Mouse (Mus musculus) layer of hippocampus, postnatal 10 days (tissue): ENCODE measurements at regions not wholly inside any gene's neighbourhood (a gene's known extent, or its start where the extent isn't known, plus 50 kb on each side); places are given as distances from the start of the nearest gene placed in this dataset.

Experiments
- DNase-seq, 2 experiments: peaks; one replicate each; pipeline ENCODE4 v3.0.0; 2021; ENCODE audit warnings: low spot score in 2 of 2

- no peak for DNase-seq
Measured at GRCm38 (mm10) chr13:47858946-47859345, 402.1 kb upstream of the Id4 start.

DNA sequence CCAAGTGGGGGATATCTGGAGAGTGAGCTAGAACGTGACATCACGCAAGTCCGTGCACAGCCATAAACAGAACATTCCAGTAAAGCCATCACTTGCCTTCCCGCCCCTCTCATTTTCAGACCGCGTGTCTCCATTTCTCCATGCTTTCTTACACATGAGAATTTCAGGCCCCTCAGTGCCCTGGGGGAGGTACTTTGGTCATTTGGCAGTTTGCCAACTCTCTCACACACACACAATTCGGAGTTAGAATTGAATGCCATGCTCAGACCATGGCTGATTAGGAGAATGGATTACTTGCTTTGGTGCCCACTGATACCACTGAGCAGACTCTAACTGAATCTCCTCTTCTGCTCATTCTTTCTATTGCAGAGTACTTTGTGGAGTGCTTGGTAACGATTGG, 400.7 kb upstream of the Id4 start:
- DNase-seq, result no peak

DNA sequence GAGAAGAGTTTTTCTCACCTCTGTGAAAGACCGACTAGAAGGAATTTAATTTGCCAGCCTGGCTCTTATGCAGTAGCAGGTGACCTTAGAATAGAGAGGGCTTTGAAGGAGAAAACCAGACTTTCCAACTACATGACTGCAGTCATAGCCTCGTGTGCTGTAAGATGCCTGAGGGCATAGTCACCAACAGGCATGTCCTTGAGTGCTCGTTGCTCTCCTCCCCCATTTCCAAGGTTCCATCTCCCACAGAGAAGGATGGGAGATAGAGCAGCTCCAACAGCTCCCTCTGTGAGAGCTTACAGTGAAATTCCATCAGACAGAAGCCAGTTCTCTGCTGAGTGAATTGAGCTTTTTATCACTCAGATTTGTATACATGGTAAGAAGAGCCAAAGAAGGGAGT, 398.1 kb upstream of the Id4 start:
- no peak for DNase-seq

DNA sequence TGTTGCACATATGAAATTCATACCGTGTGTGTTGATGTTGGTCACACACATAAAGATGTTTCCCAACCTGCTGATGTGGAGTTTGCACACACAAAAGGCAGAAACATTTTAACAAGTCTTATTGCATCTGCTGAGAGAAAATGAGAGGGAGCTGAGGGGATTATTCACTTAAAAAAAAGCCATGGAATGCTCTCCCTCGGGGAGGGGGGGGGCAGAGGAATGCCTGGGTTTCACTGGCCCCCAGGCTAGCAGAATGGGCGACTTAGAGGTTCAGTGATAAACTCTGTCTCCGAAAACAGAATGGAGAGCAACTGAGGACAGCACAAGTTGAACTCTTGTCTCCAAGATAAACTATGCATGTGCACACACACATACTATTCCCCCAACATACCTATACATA, 392.4 kb upstream of the Id4 start:
- DNase-seq, result no peak

GRCm38 (mm10) chr13:47869670-47870532, 391.1 kb upstream of the Id4 start:
- DNase-seq, result peak; percentile 16 to 30

- no peak for DNase-seq
Measured at GRCm38 (mm10) chr13:47872645-47873044, 388.4 kb upstream of the Id4 start.

- no peak for DNase-seq
Measured at GRCm38 (mm10) chr13:47892569-47892968, 368.5 kb upstream of the Id4 start.

GRCm38 (mm10) chr13:47894331-47894730, 366.7 kb upstream of the Id4 start:
- DNase-seq, result no peak

- peak in 1 of 2 experiments; percentile 33 for DNase-seq
Measured at GRCm38 (mm10) chr13:47895256-47895655, 365.8 kb upstream of the Id4 start.

- no peak for DNase-seq
Measured at GRCm38 (mm10) chr13:47896646-47897045, 364.4 kb upstream of the Id4 start.

DNA sequence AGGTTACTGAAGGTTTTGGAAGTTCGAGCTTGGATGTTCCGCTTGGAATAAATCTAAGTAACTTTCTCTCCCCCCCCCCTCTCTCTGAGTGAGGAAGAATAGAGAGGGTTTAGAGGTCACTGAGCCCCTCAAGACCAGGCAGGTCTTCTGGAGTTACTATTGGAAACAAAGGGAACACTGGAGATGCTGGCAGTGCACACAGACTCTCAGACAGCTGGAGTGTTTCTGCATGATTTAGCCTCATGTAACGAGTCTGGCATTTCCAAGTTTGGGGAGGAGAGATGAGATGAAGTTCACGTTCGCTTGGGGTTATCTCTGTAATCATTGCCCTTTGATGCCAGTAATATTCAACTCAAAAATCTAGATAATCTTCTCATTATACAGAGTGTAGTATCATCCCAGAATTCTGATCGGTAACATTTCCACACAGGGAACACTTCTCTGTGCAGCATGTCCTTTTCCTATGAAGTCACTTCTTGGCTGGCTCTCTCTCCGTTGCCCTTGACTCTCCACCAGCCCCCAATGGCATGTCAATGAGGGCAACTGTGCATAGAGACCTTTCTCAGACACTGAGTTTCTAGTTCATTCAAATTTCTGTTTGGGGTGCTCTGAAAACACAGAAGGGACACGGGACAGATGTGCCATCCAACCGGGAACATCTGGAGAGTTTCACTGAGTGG, 351.0 kb upstream of the Id4 start:
- DNase-seq, result peak in 1 of 2 experiments; percentile 32

- DNase-seq, result peak in 1 of 2 experiments; percentile 20
Measured at GRCm38 (mm10) chr13:47910531-47910910, 350.5 kb upstream of the Id4 start.

DNA sequence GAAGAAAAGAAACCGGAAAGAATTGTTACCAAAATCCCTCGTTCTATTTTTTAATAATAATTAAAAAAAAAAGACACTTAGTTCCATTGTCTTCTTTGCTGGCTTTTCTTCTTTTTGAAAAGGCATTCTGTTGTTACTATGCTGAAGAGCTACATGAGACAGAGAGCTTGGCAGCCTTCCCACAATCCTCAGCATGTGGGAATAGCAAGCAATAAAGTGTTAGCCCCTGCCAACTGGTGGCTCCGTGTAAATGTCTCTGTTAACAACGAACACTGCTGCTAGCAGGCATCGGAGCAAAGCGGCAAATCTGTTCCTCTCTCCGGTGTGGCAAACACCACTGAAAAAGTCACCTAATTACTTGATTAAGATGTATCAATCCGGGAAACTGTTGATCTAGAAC, 344.6 kb upstream of the Id4 start:
- peak; percentile 66 to 75 for DNase-seq

DNA sequence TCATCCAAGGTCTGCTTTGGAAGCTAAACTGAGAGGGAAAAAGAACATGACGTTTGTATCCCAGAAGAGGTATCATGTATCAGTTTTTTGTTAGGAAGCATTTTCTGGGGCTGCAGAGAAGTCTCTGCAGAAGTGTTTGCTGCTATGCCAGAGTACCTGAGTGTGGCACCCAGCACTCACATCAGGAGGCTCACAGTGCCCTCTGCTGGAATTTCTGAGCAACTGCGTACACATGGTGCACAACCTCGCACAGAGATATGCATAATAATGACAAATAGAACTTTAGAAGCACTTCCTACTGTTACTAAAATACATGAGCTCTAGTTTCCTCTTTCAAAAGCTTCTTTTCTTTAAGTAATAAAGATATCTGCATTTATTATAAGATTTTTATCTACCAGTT, 343.7 kb upstream of the Id4 start:
- no peak for DNase-seq

DNA sequence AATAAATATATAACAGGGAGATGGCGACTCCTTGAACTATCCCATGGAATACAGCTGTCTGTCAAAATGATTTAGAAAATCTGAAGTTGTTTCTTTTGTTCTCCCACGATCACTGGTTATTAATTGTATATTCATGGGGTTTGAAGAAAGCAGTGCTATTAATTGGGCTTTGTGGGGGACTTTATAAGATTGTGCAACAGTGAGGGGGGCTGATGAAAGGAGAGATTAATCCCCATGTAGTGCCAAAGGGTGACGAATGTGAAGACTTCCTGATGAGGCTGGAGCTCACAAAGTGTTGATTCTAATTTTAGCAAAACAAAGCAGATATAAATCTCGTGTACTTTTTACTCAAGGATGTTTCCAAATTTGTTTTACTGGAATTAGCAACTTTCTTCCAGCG, 340.0 kb upstream of the Id4 start:
- no peak for DNase-seq

DNA sequence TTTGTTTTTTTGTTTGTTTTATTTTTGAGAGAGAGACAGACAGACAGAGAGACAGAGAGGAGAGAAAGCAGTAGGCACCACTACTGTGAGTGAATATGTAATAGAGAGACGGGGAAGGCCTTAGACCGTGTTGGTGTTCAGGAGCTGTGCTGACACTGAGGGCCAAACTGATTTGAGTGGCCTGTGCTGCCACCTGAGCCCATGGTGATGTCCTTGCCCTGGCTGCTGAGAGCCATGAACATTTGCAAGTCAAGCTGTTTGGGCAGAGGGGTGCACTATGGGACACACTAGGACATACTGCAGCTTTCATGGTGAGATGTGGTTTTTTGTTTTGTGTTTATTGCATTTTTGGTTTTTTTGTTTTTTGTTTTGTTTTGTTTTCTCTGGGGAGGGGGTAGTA, 320.3 kb upstream of the Id4 start:
- DNase-seq, result no peak

DNA sequence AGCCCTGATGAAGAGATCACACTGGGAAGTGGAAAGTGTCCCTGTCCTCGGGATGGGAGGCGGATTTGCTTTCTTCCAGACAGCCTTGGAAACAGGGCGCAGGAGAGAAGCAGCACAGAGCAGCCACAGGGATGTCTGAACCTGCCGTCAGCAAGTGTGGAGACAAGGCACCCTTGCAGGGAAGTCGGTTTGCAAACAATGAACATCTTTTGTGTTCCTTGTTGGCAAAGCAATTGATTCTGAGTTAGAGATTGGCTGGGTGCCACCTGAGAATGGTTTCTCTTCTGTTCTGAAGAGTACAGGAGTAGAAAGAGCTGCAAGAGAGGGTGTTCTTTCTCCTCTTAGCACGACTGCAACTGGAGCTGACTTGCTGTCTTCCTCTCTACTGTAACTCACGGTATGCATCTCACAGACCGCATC, 318.6 kb upstream of the Id4 start:
- DNase-seq, result peak; percentile 16 to 38

- DNase-seq, result no peak
Measured at GRCm38 (mm10) chr13:47943645-47944044, 317.4 kb upstream of the Id4 start.

DNA sequence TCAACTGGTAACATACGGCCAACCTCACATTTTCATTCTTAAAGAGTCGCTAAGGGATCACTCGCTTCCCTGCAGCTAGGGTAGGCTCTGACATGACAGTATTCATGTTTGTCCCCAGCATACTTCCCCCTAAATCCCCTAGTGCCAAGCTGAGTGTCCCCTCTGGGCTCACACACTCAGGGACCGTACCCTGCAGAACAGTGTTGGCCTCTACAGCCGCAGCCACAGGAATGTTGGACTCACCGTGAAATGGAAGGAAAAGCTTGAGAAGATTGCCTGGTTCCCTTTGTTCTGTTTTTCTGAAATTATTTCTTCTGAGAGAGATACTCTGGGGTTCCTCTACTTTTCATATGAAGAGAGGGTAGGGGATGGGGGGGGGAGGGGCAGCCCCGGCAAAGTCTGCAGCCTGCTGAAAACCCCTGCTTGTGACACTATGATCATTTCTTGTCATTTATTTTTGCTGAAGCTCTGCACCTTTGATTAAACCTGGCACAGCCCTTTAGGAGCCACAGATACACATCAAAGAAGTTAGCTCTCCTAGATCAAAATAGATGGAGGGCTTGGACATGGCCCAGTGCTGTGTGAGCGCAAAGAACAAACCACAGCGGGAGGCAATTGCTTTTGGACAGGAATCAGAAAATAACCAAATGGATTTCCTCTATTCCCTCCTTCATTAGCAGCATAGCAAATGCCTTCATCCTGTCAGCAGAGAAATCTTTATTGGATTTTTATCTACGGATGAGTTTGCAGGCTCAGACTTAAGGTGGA, 312.7 kb upstream of the Id4 start:
- DNase-seq, result peak; percentile 27 to 31

GRCm38 (mm10) chr13:47950456-47950855, 310.6 kb upstream of the Id4 start:
- no peak for DNase-seq

DNA sequence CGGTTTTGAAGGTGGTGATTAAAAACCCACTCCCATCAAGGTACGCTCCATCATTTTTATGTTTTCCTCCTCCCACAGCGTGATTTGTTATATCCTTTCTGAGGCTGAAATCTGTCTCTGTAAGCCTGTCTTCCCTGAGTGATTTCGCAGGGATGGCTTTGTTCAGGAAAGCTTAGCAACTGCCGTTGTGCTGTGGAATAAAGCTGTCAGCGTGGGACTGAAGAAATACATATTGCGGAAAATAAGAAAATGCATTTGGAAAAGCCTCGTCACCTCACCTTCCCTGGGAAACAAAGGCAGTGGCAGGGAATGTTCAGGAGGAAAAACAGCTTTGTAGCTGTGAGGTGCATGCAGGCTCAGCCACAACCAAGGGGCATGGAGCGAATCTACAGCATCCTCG, 310.0 kb upstream of the Id4 start:
- DNase-seq, result no peak

- no peak for DNase-seq
Measured at GRCm38 (mm10) chr13:47952946-47953345, 308.1 kb upstream of the Id4 start.
